Mouse (Mus musculus): ENCODE data around the gene Nadk. TPM values are rescaled to one million over a fixed set of nuclear protein-coding genes. Genes with fewer than 3 reads are reported as not detected.
"Not testable (repeated sequence)": the region's sequence is repeated elsewhere in the genome, so short reads cannot be mapped to it uniquely, and the experiment has no call there.

Gene Nadk
- total RNA-seq, 2 experiments from 2014 or later, result 27.6 to 42.3 TPM

DNA sequence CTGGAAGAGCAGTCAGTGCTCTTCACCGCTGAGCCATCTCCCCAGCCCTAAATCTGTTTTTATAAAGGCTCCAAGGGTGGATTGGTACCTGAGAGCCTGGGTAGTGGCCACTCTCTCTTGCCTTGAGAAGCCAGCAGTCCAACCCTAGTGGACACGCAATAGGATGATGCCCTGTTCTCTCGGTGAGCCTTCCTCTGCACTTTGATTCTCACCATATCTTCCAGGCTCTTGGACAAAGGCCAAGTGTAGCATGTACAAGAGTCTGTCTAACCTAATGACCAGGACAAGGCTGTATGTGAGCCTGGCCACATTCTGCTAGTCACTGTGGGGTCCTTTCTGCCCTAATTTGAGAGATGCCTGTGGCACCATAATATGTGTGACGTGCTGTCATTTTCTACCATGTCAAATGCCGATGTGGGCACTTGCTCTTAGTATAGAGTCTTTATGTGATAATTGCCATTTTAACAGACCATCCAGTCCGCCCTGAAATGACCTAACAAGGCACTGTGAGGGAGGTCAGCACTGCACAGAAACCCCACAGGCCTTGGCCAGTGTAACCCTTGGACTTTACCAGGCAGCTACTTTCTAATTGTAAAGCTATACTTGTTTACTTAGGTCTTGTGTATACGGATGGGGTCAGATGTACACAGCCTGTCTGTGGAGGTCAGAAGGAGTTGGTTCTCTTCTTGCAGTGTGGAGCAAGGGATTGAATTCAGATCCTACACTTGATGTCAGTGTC lies 6.6 kb downstream of the Nadk start:
- ATAC-seq (replicated peaks; ENCODE audit: low FRiP score, poor library complexity, severe bottlenecking), result no peak

DNA sequence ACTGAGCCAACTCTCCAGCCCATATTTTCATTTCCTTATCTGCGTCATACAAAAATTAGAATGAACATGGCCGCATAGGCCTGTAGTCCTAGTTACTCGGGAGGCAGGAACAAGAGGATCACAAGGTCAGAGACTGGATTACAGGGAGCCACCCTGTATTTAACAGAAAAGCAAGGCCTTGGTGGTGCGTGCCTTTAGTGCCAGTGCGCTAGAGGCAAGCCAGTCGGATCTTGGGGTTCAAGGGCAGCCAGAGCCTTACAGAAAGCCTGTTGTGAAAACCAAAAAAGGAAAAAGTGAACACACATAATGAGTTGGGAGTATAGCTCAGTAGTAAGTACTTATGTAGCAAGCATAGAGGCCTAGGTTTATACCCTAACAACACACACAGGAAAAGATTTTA lies 7.6 kb downstream of the Nadk start:
- ATAC-seq (replicated peaks; ENCODE audit: low FRiP score, poor library complexity, severe bottlenecking), result no peak

DNA sequence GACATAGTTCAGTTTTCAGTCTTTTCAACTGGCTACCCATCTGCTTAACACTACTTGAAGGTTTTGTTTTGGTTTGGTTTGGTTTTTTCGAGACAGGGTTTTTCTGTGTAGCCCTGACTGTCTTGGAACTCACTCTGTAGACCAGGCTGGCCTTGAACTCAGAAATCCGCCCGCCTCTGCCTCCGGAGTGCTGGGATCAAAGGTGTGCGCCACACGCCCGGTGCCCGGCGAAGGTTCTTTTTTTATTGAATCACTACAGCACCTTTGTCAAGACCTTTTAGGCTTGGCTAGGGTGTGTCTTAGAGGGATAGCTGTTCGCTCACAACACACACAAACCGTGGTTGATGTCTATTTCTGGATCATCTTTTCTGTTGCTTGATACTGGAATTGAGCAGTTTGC lies 8.1 kb downstream of the Nadk start:
- not testable (repeated sequence) for ATAC-seq (replicated peaks; ENCODE audit: low FRiP score, poor library complexity, severe bottlenecking)

DNA sequence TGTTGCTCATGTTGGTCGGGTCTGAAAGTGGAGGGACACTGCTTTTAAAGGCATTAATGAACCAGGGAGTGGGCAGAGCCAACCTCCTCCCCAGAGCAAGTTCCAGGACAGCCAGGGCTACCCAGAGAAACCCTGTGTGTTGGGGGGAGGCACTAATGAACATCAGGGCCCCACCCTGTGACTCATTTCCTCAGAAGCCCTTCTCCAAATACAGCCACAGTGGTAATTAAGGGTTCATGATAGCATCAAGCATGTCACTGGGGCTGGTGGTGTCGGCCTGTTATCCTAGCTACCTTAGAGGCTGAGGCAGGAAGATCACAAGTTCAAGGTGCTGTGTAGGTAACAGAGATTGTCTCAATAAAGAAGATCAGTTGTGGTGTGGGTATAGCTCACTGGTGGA lies 9.3 kb downstream of the Nadk start:
- ATAC-seq (replicated peaks; ENCODE audit: low FRiP score, poor library complexity, severe bottlenecking), result no peak

DNA sequence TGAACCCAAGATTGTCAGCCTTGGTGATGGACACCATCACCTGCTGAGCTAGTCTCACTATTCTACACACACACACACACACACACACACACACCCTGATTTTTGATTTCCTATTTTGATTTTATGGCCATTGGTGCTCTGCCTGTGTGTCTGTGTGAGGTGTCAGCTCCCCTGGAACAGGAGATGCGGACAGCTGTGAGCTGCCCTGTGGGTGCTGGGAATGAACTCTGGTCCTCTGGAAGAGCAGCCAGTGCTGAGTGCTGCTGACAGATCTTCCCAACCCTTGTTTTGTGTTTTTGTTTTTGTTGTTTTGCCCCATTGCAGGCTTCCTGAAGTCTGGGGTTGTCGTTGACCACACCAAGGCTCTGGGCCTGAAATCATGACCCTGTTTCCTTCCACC lies 11.0 kb downstream of the Nadk start:
- no peak for ATAC-seq (replicated peaks; ENCODE audit: low FRiP score, poor library complexity, severe bottlenecking)

DNA sequence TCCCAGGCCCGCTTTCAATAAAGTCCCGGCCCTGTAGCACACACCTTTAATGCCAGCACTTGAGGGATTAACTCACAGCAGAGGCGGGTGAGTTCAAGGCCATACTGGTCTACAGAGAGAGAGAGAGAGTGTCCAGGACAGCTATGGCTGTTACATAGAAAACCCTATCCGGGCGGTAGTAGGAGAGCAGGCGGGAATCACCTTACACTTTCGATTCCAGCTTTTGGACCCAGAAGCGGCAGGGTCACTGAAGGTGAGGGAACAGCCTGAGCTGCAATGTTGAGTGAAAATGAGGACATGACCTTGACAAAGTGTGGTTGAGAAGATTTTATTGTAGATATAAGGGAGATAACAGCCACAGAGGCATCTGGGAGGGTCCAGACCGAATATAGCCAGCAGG lies 11.7 kb downstream of the Nadk start:
- no peak for ATAC-seq (replicated peaks; ENCODE audit: low FRiP score, poor library complexity, severe bottlenecking)

DNA sequence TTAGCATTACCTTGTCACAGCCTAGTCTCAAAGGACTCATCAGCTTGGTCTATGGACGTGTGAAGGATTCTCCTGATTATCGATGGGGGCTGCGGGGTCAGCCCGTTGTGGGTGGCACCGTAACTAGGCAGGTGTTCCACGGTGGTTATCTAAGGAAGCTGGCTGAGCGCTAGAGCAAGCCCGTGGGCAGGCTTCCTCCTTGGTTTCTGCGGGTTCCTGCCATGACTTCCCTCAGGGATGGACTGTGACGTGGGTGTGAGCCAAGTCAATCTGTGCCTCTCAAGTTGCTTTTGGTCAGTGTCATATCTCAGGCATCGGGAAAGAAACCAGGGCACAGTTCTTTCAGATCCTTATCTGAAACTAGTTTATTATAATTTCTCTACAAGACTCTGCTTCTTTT lies 12.8 kb downstream of the Nadk start:
- ATAC-seq (replicated peaks; ENCODE audit: low FRiP score, poor library complexity, severe bottlenecking), result no peak

DNA sequence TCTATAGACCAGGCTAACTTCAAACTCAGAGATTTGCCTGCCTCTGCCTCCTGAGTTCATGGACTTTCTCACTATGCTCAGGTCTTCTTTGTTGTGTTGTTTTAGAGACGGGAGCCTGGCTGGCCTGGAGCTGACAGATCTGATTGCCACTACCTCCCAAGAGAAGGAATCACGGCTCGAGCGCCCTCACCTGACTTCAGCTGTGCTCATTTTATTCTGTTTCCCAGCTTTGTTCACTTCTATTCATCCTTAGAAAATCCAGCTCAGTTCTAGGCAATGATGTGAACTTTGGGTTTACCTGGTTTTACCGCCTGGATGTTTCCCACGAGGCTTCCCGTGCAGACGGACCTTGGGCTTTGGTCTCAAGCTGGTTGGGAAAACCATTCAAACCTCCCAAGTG lies 13.3 kb downstream of the Nadk start:
- no peak for ATAC-seq (replicated peaks; ENCODE audit: low FRiP score, poor library complexity, severe bottlenecking)

DNA sequence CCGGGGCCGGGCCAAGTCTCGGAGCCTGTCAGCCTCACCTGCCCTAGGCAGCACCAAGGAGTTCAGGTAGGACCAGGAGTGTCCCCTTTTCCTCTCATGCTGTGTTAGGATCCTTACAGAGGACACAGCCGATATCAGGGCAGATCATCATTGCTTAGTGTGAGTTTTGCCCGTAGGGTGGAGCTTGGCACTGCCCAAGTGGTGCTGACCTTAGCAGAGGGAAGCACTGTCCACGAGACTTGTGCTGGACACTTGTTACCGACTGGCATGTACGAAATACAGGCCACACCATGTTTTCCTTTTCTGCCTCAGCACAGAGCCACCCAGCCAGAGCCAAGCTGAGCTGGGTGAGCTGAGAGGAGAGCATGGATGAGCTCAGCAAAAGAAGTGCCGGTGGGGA lies 15.0 kb downstream of the Nadk start:
- ATAC-seq (replicated peaks; ENCODE audit: low FRiP score, poor library complexity, severe bottlenecking), result no peak

DNA sequence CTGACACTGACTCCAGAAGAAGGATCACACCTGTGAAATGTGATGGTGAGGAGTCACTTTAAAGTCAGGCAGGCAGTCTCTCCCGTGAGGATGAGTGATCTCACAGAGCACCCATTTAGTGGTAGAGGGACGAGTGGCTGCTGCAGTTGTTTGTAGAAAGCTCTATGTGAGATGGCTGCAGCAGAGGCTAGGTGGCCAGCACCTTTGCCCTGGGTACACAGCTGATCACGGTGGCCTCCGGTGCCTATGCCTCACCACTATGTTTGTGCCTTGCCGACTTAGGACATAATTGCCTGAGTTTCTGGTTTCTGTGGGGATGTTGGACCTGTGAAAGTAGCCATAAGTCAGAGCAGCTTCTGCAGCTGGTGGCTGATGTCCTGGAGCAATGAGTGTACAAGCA lies 15.6 kb downstream of the Nadk start:
- ATAC-seq (replicated peaks; ENCODE audit: low FRiP score, poor library complexity, severe bottlenecking), result no peak

DNA sequence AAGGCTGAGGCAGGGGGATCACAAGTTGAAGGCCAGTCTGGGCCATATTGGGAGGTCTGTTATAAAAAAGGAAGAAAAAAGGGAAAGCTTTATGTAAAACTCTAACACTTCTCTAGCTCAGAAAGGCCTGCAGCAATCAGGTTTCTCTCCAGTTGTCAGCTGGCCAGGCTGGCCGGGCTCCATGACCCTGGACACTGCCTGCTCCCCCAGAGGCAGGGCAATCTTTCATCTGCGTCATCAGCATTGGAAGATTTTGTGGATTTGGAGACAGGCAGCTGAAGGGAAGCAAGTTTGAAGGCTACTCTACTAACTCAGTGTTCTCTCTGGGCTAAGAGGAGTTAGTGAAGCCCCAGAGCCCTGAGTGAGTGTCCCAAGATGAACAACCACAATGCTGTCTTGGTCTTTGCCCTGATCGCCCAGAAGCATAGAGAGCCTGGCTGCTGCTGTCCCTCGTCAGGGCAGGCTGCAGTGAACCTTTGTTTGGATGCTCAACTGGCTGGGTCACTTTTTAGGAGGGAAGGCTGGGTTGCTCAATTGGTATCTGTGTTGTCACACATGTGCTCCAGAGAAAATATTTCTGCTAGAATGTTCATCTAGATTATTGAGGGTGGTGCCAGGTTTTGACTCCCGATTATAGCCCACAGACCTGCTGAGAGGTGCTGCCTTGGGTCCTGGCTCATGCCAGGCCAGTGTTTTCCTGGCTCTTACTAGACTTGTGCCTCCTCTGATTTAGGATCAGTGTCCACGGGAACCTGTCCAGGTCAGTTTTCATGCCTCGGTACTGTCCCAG lies 16.4 kb downstream of the Nadk start:
- ATAC-seq (replicated peaks; ENCODE audit: low FRiP score, poor library complexity, severe bottlenecking), result no peak

DNA sequence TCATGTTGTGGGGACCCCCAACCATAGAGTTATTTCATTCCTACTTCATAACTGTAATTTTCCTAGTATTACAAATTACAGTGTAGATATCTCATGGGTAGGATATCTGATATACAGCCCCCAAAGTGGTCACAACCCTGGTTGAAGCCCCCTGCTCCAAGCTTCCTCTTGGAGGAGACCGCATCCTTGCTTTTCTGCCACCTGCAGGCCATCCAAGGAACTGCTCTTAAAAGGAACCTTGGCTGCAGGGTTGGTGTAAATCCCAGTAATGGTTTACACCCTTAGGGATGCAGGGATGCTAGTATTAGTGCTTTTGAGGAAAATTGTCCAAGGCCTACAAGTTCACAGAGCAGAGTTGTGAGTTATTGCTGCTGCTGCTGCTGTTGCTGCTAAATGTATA lies 18.2 kb downstream of the Nadk start:
- peak; percentile 66 for ATAC-seq (replicated peaks; ENCODE audit: low FRiP score, poor library complexity, severe bottlenecking)

DNA sequence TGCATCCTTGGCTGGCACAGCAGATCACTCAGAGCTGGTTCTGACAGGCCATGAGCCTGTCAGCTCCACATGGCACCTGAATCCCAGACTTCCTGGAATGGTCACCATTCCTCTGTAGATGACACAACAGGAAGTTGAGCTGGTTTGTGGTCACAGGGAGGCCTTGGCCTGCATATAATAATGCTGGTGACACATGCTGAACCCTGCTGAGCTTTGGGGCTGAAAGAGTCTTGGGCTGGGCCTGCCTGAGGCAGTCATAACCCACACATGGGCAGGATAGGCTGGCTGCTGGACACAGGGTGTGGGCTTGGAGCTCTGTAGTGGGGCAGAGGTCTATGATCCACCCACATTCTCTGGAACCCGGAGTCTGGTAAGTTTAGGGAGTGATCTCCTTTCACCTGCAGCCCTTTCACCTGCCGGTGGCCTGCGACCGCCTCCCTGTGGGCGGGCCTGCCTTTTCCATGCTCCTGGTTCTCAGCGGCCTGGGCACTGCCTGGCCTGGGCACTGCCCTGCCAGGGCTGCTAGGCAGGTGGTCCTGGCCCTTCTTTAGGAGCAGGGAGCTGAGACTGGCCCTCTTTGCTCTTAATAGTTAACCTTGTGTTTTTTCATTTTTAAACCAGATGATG lies 20.2 kb downstream of the Nadk start:
- ATAC-seq (replicated peaks; ENCODE audit: low FRiP score, poor library complexity, severe bottlenecking), result no peak

DNA sequence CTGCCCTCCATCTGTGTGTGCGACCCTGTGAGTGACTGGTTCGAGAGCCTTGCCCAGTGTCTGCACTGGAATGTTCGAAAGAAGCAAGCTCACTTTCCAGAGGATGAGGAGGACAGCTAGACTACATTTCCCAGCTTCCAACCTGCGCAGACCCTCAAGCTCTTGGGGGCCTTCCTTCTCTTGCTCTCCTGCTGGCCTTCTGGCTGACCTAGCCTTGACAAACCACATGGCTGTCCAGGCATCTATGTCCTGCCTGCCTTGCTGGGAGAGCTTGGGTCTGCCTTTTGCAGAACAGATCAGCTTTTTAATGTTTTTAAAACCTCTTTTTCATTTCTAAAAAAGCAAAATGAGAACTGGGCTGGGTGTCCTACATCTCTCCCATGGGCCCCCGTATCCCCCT lies 27.2 kb downstream of the Nadk start:
- ATAC-seq (replicated peaks; ENCODE audit: low FRiP score, poor library complexity, severe bottlenecking), result no peak

DNA sequence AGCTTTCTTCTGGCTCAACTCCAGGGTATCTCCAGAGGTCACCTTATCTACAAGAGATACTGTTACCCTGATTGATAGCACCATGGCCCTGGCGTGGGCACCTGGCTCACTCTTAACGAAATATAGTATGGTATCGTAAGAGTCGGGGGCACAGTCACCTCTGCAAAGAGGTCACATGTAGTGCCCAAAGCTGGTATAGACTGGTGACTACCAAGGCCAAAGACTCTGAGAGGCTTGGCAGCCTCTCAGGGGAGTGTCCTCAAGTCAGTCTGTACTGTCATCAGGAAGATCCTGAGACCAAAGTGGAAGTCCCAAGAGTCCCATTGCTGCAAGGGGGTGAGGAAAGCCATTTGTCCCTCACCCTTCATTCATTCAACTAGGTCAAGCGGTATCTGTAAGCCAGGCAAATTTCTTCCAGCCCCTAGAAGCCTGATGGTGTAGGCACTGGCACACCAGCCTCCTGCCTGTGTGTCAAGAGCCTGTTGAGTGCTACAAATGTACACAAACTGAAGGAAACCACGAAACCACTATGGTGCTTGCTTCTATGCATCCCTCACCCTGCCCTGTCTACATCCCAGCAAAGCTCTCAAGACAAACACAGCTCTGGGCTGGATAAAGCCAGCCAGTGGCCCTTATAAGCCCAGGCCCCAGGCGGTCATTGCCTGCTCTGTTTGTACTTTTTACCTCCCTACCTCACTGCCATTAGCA lies 29.0 kb downstream of the Nadk start:
- ATAC-seq (replicated peaks; ENCODE audit: low FRiP score, poor library complexity, severe bottlenecking), result no peak

DNA sequence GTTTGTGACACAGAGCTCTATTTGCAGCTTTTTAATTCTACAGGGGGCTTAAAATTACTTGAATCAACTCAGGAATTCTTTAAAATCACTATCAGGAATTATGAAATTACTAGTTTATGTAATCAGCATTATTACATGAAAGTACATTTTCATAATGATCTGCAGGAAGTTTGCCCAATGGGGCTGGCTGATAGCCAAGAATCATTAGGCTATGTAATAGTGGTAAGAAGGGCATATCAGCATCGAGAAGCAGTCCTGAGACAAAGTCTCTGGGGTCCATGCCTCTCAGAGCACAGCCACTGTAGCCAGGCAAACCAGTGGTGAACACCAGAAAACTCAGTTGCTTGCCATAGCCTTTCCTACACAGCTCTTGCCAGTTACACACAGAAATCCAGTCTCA lies 31.6 kb downstream of the Nadk start:
- no peak for ATAC-seq (replicated peaks; ENCODE audit: low FRiP score, poor library complexity, severe bottlenecking)

DNA sequence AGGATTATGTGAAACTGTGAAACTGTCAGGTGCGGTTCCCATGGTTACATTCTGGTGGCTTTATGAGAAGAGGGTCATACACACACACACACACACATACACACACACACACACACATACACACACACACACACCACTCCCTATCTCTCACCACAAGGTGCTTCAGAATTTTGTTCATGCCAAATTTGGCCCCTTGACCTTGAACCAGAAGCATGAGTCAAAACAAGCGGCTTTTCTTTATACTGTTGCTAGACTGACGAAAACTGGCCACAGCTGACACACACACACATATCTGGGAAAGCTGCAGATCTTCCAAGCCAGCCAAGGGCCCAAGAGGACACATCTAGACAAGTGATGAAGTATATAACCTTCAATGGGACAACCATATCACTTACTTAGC lies 33.6 kb downstream of the Nadk start:
- ATAC-seq (replicated peaks; ENCODE audit: low FRiP score, poor library complexity, severe bottlenecking), result no peak

DNA sequence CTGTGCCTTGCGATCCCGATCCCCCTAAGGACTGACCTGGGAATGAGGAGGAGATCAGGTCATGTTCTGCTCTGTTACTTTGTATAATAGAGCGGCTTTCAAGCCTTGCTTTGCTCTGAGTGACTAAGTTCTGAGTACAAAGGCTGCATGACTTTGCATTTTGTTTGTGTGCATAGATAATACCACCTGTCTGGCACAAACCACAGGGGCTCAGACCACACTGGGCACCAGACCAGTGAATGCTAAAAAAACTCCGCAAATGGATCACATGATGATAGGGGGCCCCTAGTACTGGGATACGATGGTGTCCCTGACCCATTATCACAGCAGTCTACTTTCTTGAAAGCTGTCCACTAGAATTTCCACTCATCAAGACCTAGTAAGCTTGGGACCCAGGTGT lies 34.4 kb downstream of the Nadk start:
- ATAC-seq (replicated peaks; ENCODE audit: low FRiP score, poor library complexity, severe bottlenecking), result no peak

DNA sequence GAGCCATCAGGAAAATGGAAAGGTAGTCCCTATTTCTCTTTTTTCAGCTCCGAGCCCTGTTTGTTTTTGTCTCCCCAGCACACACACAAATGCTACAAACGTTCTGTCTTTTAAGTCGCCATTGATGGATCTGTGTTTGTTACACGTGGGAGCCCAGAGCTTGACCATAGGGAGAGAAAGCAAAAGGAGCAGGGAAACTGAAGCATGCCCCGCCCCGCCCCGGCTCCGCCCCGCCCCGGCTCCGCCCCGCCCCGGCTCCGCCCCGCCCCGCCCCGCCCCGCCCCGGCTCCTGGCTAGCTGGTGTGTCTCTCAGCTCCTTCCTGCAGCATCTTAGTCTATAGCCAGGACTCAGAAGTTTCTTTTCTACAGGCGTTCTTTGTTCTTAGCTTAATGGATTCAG lies 36.4 kb downstream of the Nadk start:
- ATAC-seq (replicated peaks; ENCODE audit: low FRiP score, poor library complexity, severe bottlenecking), result no peak

All from erythroblast, adult 5-6 weeks (primary cell).